9 mouse cellular contexts compared by ENCODE assay signal in the genomic region with DNA sequence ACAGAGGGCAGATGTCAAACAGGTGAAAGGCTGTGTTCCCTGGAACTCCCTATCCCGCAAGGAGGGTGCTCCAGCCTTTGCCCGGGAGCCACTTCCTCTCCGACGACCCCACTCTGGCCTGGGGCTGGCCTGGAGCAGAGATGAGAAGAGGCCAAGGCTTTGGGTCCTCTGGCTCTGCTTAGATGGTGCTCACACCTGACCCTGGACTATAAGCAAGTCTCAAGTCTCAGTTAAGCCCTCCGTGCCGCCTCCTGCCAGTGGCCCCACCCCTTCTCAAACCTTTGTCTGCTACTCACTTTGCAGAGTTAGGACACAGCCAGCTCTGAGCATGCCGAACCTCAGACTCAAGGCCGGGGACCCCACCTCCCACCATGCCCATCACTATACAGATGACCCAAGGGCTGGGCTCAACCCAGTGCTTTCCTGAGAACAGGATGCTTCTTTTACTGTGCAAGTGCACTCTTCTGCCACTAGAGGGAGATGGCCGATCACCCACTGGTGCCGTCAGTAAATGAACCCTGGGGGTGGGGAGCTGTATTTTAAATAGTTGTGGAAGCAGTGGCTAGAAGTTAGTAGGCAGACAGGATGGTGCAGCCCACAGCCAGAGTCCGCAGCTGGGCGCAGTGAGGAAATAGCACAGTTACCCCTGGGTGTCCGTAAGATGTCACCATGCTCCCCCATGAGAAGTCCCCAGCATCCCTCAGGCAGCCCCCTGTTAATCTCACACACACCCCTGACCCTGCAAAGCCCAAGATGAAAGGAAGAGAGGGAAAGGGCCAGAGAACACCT. TPM values are rescaled to one million over a fixed set of nuclear protein-coding genes. Genes with fewer than 3 reads are reported as not detected.
DNase-seq lines count a peak whose midpoint lies in the region; ATAC-seq and TF ChIP-seq lines count a peak whose summit lies in the region.
"Had no signal": no experiment of that assay in that cellular context is flagged by ENCODE, and none has a peak within 500 bp of the region (broad histone marks: within the 10 kb centered on the region; RNA-seq: fewer than 3 reads in every experiment).

No protein-coding gene starts in this region.

- 0 out of 2 replicates have a peak overlapping the region, but pooled peaks have one; percentile 27 for H3K9ac ChIP-seq in heart, embryonic 12.5 days
- no peak overlapping the region for H3K9ac ChIP-seq in kidney, postnatal 0 days (ENCODE audit: low read depth, low read length)
- no peak overlapping the region for H3K9ac ChIP-seq in liver, embryonic 15.5 days
- no peak overlapping the region for H3K9ac ChIP-seq in neural tube, embryonic 13.5 days

- WGBS in heart, embryonic 12.5 days: 46% methylated on average over 13 of the region's 13 CpGs
- 48% methylated on average over 13 of the region's 13 CpGs for WGBS in kidney, postnatal 0 days
- 42% methylated on average over 13 of the region's 13 CpGs for WGBS in liver, embryonic 15.5 days (ENCODE audit: insufficient replicate concordance)
- 49% methylated on average over 13 of the region's 13 CpGs for WGBS in neural tube, embryonic 13.5 days

- peaks cover 35% of the 10 kb centered on the region for H3K36me3 ChIP-seq in heart, embryonic 12.5 days
- H3K36me3 ChIP-seq in kidney, postnatal 0 days (ENCODE audit: insufficient read depth, low read length): peaks cover 18% of the 10 kb centered on the region
- no peaks in the 10 kb centered on the region; the same call in 1 of the 2 replicates for H3K36me3 ChIP-seq in liver, embryonic 15.5 days (replicated peaks)
- H3K36me3 ChIP-seq in neural tube, embryonic 13.5 days: peaks cover 39% of the 10 kb centered on the region

- peak; percentile 81 for DNase-seq in ZHBTc4 (ENCODE audit: low read depth, low spot score)
- DNase-seq in embryo, embryonic 9.5 days (ENCODE audit: extremely low spot score): peak; percentile 55
- peak; percentile 89 for DNase-seq in kidney, postnatal 0 days (ENCODE audit: low spot score)
- DNase-seq in yolk sac, embryonic 10.5 days (ENCODE audit: low spot score): no peak

- H3K27me3 ChIP-seq in heart, embryonic 12.5 days (replicated peaks): no peaks in the 10 kb centered on the region
- H3K27me3 ChIP-seq in kidney, postnatal 0 days (ENCODE audit: insufficient read depth, low read length): no peaks in the 10 kb centered on the region
- H3K27me3 ChIP-seq in liver, embryonic 15.5 days: no peaks in the 10 kb centered on the region
- no peaks in the 10 kb centered on the region for H3K27me3 ChIP-seq in neural tube, embryonic 13.5 days

- peak overlapping the region; percentile 16; the same call in 1 of the 2 replicates for H3K4me2 ChIP-seq in heart, embryonic 12.5 days
- H3K4me2 ChIP-seq in kidney, postnatal 0 days (ENCODE audit: low read length): no peak overlapping the region
- no peak overlapping the region for H3K4me2 ChIP-seq in liver, embryonic 15.5 days
- no peak overlapping the region for H3K4me2 ChIP-seq in neural tube, embryonic 13.5 days

- no peak overlapping the region for H3K4me3 ChIP-seq in heart, embryonic 12.5 days
- H3K4me3 ChIP-seq in kidney, postnatal 0 days (replicated peaks; ENCODE audit: low read depth, low read length): no peak overlapping the region
- no peak overlapping the region for H3K4me3 ChIP-seq in liver, embryonic 15.5 days (replicated peaks)
- no peak overlapping the region for H3K4me3 ChIP-seq in neural tube, embryonic 13.5 days

- H3K27ac ChIP-seq in heart, embryonic 12.5 days (ENCODE audit: poor library complexity, severe bottlenecking): no peak overlapping the region
- no peak overlapping the region for H3K27ac ChIP-seq in kidney, postnatal 0 days
- no peak overlapping the region for H3K27ac ChIP-seq in liver, embryonic 15.5 days (replicated peaks)
- no peak overlapping the region for H3K27ac ChIP-seq in neural tube, embryonic 13.5 days (replicated peaks)
- H3K27ac ChIP-seq: macrophage had no signal

- TF ChIP-seq CTCF in kidney, postnatal 0 days (IDR thresholded peaks at IDR 0.05; ENCODE audit: low read depth): peak; percentile 98

- peak; percentile 90 for ATAC-seq in CD4-positive, CD25-positive, alpha-beta regulatory T cell, adult 4 months
- ATAC-seq in heart, embryonic 12.5 days (ENCODE audit: insufficient number of reproducible peaks, low FRiP score): peak; percentile 60
- peak; percentile 67 for ATAC-seq in kidney, postnatal 0 days (replicated peaks; ENCODE audit: low FRiP score, low read depth)
- ATAC-seq in liver, embryonic 15.5 days (ENCODE audit: insufficient read depth): peak; percentile 25; the same call in 1 of the 2 replicates
- ATAC-seq in neural tube, embryonic 13.5 days (ENCODE audit: low read depth): peak; percentile 64

- peaks cover 4% of the 10 kb centered on the region for H3K4me1 ChIP-seq in heart, embryonic 12.5 days (replicated peaks)
- H3K4me1 ChIP-seq in kidney, postnatal 0 days (replicated peaks; ENCODE audit: insufficient read depth, low read length): no peaks in the 10 kb centered on the region
- H3K4me1 ChIP-seq in liver, embryonic 15.5 days (replicated peaks): no peaks in the 10 kb centered on the region
- peaks cover 6% of the 10 kb centered on the region; the same call in 1 of the 2 replicates for H3K4me1 ChIP-seq in neural tube, embryonic 13.5 days (replicated peaks)

- 0 out of 2 replicates have a peak, but pooled peaks cover 4% of the 10 kb centered on the region for H3K9me3 ChIP-seq in heart, embryonic 12.5 days (replicated peaks)
- H3K9me3 ChIP-seq in kidney, postnatal 0 days (replicated peaks; ENCODE audit: low read length): no peaks in the 10 kb centered on the region; the same call in 1 of the 2 replicates
- no peaks in the 10 kb centered on the region for H3K9me3 ChIP-seq in liver, embryonic 15.5 days (replicated peaks)
- no peaks in the 10 kb centered on the region for H3K9me3 ChIP-seq in neural tube, embryonic 13.5 days

RNA-seq across cellular contexts. Expression of gene Fam243, which starts 7.1 kb away (rescaled TPM):
- polyA plus RNA-seq in CD4-positive, CD25-positive, alpha-beta regulatory T cell, adult 4 months (2017; shearing (Covaris generic)): not detected
- polyA plus RNA-seq in heart, embryonic 12.5 days (2016; fragmentation: Nextera tagmentation; extraction: Ambion mirVana): not detected in 2 replicates
- polyA plus RNA-seq in kidney, postnatal 0 days (2015; fragmentation: Nextera tagmentation; extraction: Ambion mirVana): 0.13 TPM in 1 of 2 replicates, not detected in the other
- not detected in 2 replicates for polyA plus RNA-seq in liver, embryonic 15.5 days (2015; fragmentation: Nextera tagmentation; extraction: Ambion mirVana)
- polyA plus RNA-seq in neural tube, embryonic 13.5 days (2015; fragmentation: Nextera tagmentation; extraction: Ambion mirVana): not detected in 2 replicates
- polyA plus RNA-seq: macrophage had no signal

RNA-seq across cellular contexts. Expression of gene Smim11, which starts 13.1 kb away (rescaled TPM):
- polyA plus RNA-seq in CD4-positive, CD25-positive, alpha-beta regulatory T cell, adult 4 months (2017; shearing (Covaris generic)): 100 to 1,000 TPM; 134 to 149 TPM
- polyA plus RNA-seq in heart, embryonic 12.5 days (2016; fragmentation: Nextera tagmentation; extraction: Ambion mirVana): 121 and 124 TPM in 2 replicates
- polyA plus RNA-seq in kidney, postnatal 0 days (2015; fragmentation: Nextera tagmentation; extraction: Ambion mirVana): 133 and 145 TPM in 2 replicates
- polyA plus RNA-seq in liver, embryonic 15.5 days (2015; fragmentation: Nextera tagmentation; extraction: Ambion mirVana): 36.4 and 42.4 TPM in 2 replicates
- 73.9 and 82.3 TPM in 2 replicates for polyA plus RNA-seq in neural tube, embryonic 13.5 days (2015; fragmentation: Nextera tagmentation; extraction: Ambion mirVana)

RNA-seq across cellular contexts. Expression of gene Kcne2, which starts 22.0 kb away (rescaled TPM):
- not detected for polyA plus RNA-seq in CD4-positive, CD25-positive, alpha-beta regulatory T cell, adult 4 months (2017; shearing (Covaris generic))
- polyA plus RNA-seq in heart, embryonic 12.5 days (2016; fragmentation: Nextera tagmentation; extraction: Ambion mirVana): 2.0 and 2.1 TPM in 2 replicates
- 0.11 and 0.13 TPM in 2 replicates for polyA plus RNA-seq in kidney, postnatal 0 days (2015; fragmentation: Nextera tagmentation; extraction: Ambion mirVana)
- not detected in 2 replicates for polyA plus RNA-seq in liver, embryonic 15.5 days (2015; fragmentation: Nextera tagmentation; extraction: Ambion mirVana)
- 0.31 and 7.3 TPM in 2 replicates for polyA plus RNA-seq in neural tube, embryonic 13.5 days (2015; fragmentation: Nextera tagmentation; extraction: Ambion mirVana)
- polyA plus RNA-seq: macrophage had no signal

RNA-seq across cellular contexts. Expression of gene Kcne1, which starts 45.1 kb away (rescaled TPM):
- polyA plus RNA-seq in CD4-positive, CD25-positive, alpha-beta regulatory T cell, adult 4 months (2017; shearing (Covaris generic)): not detected
- polyA plus RNA-seq in heart, embryonic 12.5 days (2016; fragmentation: Nextera tagmentation; extraction: Ambion mirVana): 78.4 and 87.1 TPM in 2 replicates
- 12.2 and 13.1 TPM in 2 replicates for polyA plus RNA-seq in kidney, postnatal 0 days (2015; fragmentation: Nextera tagmentation; extraction: Ambion mirVana)
- not detected in 2 replicates for polyA plus RNA-seq in liver, embryonic 15.5 days (2015; fragmentation: Nextera tagmentation; extraction: Ambion mirVana)
- polyA plus RNA-seq in neural tube, embryonic 13.5 days (2015; fragmentation: Nextera tagmentation; extraction: Ambion mirVana): 0.18 TPM in 1 of 2 replicates, not detected in the other
- polyA plus RNA-seq: macrophage had no signal

Comparison
In these comparisons a context has a peak if more than half of its experiments do, and no peak if none do; other contexts are left out.
1. ATAC-seq: peak in every context shown above with its lines; median percentile 90 in CD4-positive, CD25-positive, alpha-beta regulatory T cell, adult 4 months; 67 in kidney, postnatal 0 days; 64 in neural tube, embryonic 13.5 days; 60 in heart, embryonic 12.5 days; 25 in liver, embryonic 15.5 days.